Mouse (Mus musculus) liver, embryonic 14.5 days (tissue): ENCODE results near the gene Fah.

Source experiments
- CTCF ChIP-seq: IDR thresholded peaks from 2 replicates; pipeline ENCODE4 v1.5.1; 2016; ENCODE audit warnings: antibody characterized with exemption, low read depth, control low read depth
- EP300 ChIP-seq: IDR thresholded peaks from 2 replicates; pipeline ENCODE4 v1.6.1; 2016; ENCODE audit warnings: antibody characterized with exemption, low read depth

DNA sequence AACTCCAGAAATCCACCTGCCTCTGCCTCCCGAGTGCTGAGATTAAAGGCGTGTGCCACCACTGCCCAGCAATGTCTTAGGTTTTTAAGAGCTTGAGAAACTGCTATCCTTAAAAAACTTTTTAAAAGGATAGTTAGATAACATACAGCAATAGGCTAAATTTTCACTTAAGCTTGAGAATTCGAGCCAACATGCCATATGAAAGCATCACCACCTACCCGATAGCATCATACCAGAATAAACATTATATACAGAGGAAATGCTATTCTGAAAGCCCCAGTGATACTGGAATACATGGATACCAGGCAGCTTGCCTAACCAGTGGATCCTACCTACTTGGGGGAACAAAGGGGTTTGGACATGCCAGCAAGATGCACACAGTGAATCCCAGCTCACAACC lies 17.2 kb upstream of the Fah start:
- TF ChIP-seq CTCF = no peak
- no peak for TF ChIP-seq EP300
